ENCODE assay signal across 18 mouse cellular contexts in genomic region chr13:43036510-43036909, GRCm38 (mm10).
"Had no signal": no experiment of that assay in that cellular context is flagged by ENCODE, and none has a peak within 500 bp of the region (broad histone marks: within the 10 kb centered on the region; RNA-seq: fewer than 3 reads in every experiment).

No protein-coding gene starts in this region.

- H3K4me3 ChIP-seq: midbrain, embryonic 10.5 days; midbrain, embryonic 12.5 days; myocyte; neural tube, embryonic 13.5 days; neural tube, embryonic 15.5 days had no signal

- H3K4me2 ChIP-seq: lung, embryonic 14.5 days; midbrain, embryonic 12.5 days; neural tube, embryonic 13.5 days; neural tube, embryonic 15.5 days had no signal

- H3K9ac ChIP-seq: lung, embryonic 14.5 days; midbrain, embryonic 12.5 days; neural tube, embryonic 13.5 days; neural tube, embryonic 15.5 days had no signal

- H3K9me3 ChIP-seq: midbrain, embryonic 10.5 days; neural tube, embryonic 15.5 days had no signal

- H3K4me1 ChIP-seq: midbrain, embryonic 10.5 days; midbrain, embryonic 12.5 days; neural tube, embryonic 13.5 days; neural tube, embryonic 15.5 days had no signal

- ATAC-seq: midbrain, embryonic 16.5 days had no signal

- H3K27me3 ChIP-seq: midbrain, embryonic 12.5 days; neural tube, embryonic 13.5 days; neural tube, embryonic 15.5 days had no signal

- H3K27ac ChIP-seq: midbrain, embryonic 10.5 days; midbrain, embryonic 12.5 days; neural tube, embryonic 13.5 days; neural tube, embryonic 15.5 days had no signal

- H3K36me3 ChIP-seq: midbrain, embryonic 10.5 days; midbrain, embryonic 12.5 days had no signal

- DNase-seq: lung, embryonic 14.5 days; lung, postnatal 10 days; lung, postnatal 4 days; midbrain, embryonic 14.5 days; retina, postnatal 1 day; right cerebral cortex, adult 18-20 months; right cerebral cortex, postnatal 25 days; right cerebral cortex, postnatal 4 days; spleen, adult 18-20 months; thymus, adult 18-20 months; thymus, postnatal 14 days; thymus, postnatal 36 days had no signal
